Mouse (Mus musculus): ENCODE results near the gene Rad9a.

Gene Rad9a

GRCm38 (mm10) chr19:4193129-4193528, 8.3 kb downstream of the Rad9a start:
- in situ Hi-C loops (cut with MboI, MseI), result no loop called here

GRCm38 (mm10) chr19:4192251-4192985, 9.0 kb downstream of the Rad9a start:
- in situ Hi-C loops (cut with MboI, MseI), result no loop called here

- in situ Hi-C loops (cut with MboI, MseI), result no loop called here
Measured at GRCm38 (mm10) chr19:4191528-4192250, 9.8 kb downstream of the Rad9a start, which contains the start of gene Ppp1ca. TSS of gene Ppp1ca (plus strand) at chr19:4192065.

GRCm38 (mm10) chr19:4190831-4191334, 10.6 kb downstream of the Rad9a start, which contains the start of gene Tbc1d10c:
TSS of gene Tbc1d10c (minus strand) at chr19:4191284.
- in situ Hi-C loops (cut with MboI, MseI), result no loop called here

GRCm38 (mm10) chr19:4189051-4189620, 12.3 kb downstream of the Rad9a start:
- in situ Hi-C loops (cut with MboI, MseI), result loop anchor here (5.0 kb wide), 1 partner anchor 77 kb away; no protein-coding TSS in a partner anchor

GRCm38 (mm10) chr19:4187303-4187702, 14.2 kb downstream of the Rad9a start:
- in situ Hi-C loops (cut with MboI, MseI), result loop anchor here (5.0 kb wide), 1 partner anchor 75 kb away; no protein-coding TSS in a partner anchor

- in situ Hi-C loops (cut with MboI, MseI), result loop anchor here (5.0 kb wide), 1 partner anchor 73 kb away; no protein-coding TSS in a partner anchor
Measured at GRCm38 (mm10) chr19:4184976-4185975, 16.2 kb downstream of the Rad9a start.

GRCm38 (mm10) chr19:4183689-4184088, 17.8 kb downstream of the Rad9a start:
- in situ Hi-C loops (cut with MboI, MseI), result no loop called here

GRCm38 (mm10) chr19:4181892-4182291, 19.6 kb downstream of the Rad9a start:
- in situ Hi-C loops (cut with MboI, MseI), result no loop called here

- in situ Hi-C loops (cut with MboI, MseI), result no loop called here
Measured at GRCm38 (mm10) chr19:4180411-4180810, 21.1 kb downstream of the Rad9a start.

GRCm38 (mm10) chr19:4175368-4175947, 26.0 kb downstream of the Rad9a start, which contains the start of gene Carns1:
TSS of gene Carns1 (minus strand) at chr19:4175479.
- in situ Hi-C loops (cut with MboI, MseI), result loop anchor here (10.0 kb wide), 1 partner anchor 591 kb away; no protein-coding TSS in a partner anchor

GRCm38 (mm10) chr19:4172925-4173324, 28.5 kb downstream of the Rad9a start:
- in situ Hi-C loops (cut with MboI, MseI), result loop anchor here (10.0 kb wide), 1 partner anchor 588 kb away; no protein-coding TSS in a partner anchor

GRCm38 (mm10) chr19:4171393-4172290, 29.8 kb downstream of the Rad9a start:
- in situ Hi-C loops (cut with MboI, MseI), result loop anchor here (10.0 kb wide), 1 partner anchor 587 kb away; no protein-coding TSS in a partner anchor

GRCm38 (mm10) chr19:4170723-4171392, 30.6 kb downstream of the Rad9a start:
- in situ Hi-C loops (cut with MboI, MseI), result loop anchor here (10.0 kb wide), 1 partner anchor 586 kb away; no protein-coding TSS in a partner anchor

- in situ Hi-C loops (cut with MboI, MseI), result loop anchor here (10.0 kb wide), 1 partner anchor 585 kb away; no protein-coding TSS in a partner anchor
Measured at GRCm38 (mm10) chr19:4169810-4170209, 31.7 kb downstream of the Rad9a start.

GRCm38 (mm10) chr19:4169378-4169784, 32.1 kb downstream of the Rad9a start:
- in situ Hi-C loops (cut with MboI, MseI), result no loop called here

GRCm38 (mm10) chr19:4166678-4167476, 34.6 kb downstream of the Rad9a start:
- in situ Hi-C loops (cut with MboI, MseI), result no loop called here
